Mouse (Mus musculus) thymus, adult 2 months (tissue): ENCODE results near the gene Slc29a4. TPM values are rescaled to one million over a fixed set of nuclear protein-coding genes. Genes with fewer than 3 reads are reported as not detected.

Experiments
- DNase-seq: peaks from one replicate; pipeline ENCODE4 v3.0.0; 2021
- H3K27ac ChIP-seq: fragments of 200-500 bp; 2 replicates; pipeline ENCODE4 v1.5.1; 2012; ENCODE audit warnings: low read length, control low read depth; ENCODE audit not compliant: control insufficient read depth, insufficient read depth
- H3K27me3 ChIP-seq: fragments of 200-500 bp; 2 replicates; pipeline ENCODE4 v1.6.1; 2012; ENCODE audit warnings: mild to moderate bottlenecking, low read length, moderate library complexity, mixed read lengths; ENCODE audit not compliant: control insufficient read depth, insufficient read depth
- H3K36me3 ChIP-seq: fragments of 200-500 bp; 2 replicates; pipeline ENCODE4 v1.6.1; 2012; ENCODE audit warnings: mild to moderate bottlenecking, low read length, moderate library complexity; ENCODE audit not compliant: control insufficient read depth, insufficient read depth
- H3K4me1 ChIP-seq: fragments of 200-500 bp; replicated peaks from 2 replicates; pipeline ENCODE4 v1.6.1; 2012; ENCODE audit warnings: low read length; ENCODE audit not compliant: control insufficient read depth, insufficient read depth
- H3K4me3 ChIP-seq: fragments of 200-500 bp; 2 replicates; pipeline ENCODE4 v1.5.1; 2012; ENCODE audit warnings: mild to moderate bottlenecking, low read length, control low read depth, moderate library complexity; ENCODE audit not compliant: control insufficient read depth, insufficient read depth
- CTCF ChIP-seq: fragments of 200-500 bp; IDR thresholded peaks from 2 replicates; pipeline ENCODE4 v1.5.1; 2012; ENCODE audit warnings: mild to moderate bottlenecking, control low read depth, low read length, moderate library complexity, borderline replicate concordance; ENCODE audit not compliant: control insufficient read depth, poor library complexity, insufficient read depth; ENCODE audit errors: extremely low read depth
- POLR2A ChIP-seq: fragments of 200-500 bp; IDR thresholded peaks from 2 replicates; pipeline ENCODE4 v1.6.1; 2012; ENCODE audit warnings: mild to moderate bottlenecking, low read length, control low read depth, moderate library complexity; ENCODE audit not compliant: control insufficient read depth, poor library complexity, insufficient read depth; ENCODE audit errors: extremely low read depth
- WGBS: fragments of 180-500 bp; shearing (Covaris S2); methylation state at CpG from one replicate; pipeline ENCODE4 v1.1.7; 2018; 5-methylcytosine and 5-hydroxymethylcytosine counted together
- polyA plus RNA-seq: library from polyadenylated mRNA; depleted of rRNA; stranded (reverse); fragments of >200 nt; gene quantifications from 2 replicates; pipeline ENCODE4 v1.2.3, GENCODE M21; 2012

Gene Slc29a4
- polyA plus RNA-seq, 1 experiment = 1.2 TPM

DNA sequence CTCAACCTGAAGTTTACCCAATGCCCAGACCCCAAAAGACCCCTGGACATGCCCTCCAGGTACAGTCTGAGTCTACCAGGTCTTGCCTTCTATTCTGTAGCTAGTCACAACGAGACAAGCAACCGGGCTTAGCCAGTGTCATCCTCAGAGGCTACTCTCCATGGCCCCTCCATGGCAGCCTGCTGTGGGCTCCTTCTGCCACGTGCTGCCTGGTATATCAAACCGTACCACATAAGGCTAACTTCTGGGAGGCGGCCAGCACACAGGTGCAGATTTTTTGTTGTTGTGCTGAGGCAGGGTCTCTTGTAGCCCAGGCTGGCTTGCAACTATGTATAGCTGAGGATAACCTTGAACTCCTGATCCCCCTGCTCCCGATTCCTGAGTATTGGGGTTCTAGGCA, 23.7 kb downstream of the Slc29a4 start:
- Histone ChIP-seq H3K27ac (no peak overlapping the region), H3K36me3 (no peaks in the 10 kb centered on the region), H3K27me3 (no peaks in the 10 kb centered on the region), H3K4me1 (no peaks in the 10 kb centered on the region), H3K4me3 (no peak overlapping the region)
- TF ChIP-seq POLR2A (no peak), CTCF (no peak)
- DNase-seq = no peak
- 80% methylated on average over 6 of the region's 6 CpGs for WGBS

GRCm38 (mm10) chr5:142718037-142718436, 25.7 kb downstream of the Slc29a4 start:
- Histone ChIP-seq H3K4me1 (no peaks in the 10 kb centered on the region), H3K27me3 (no peaks in the 10 kb centered on the region), H3K27ac (no peak overlapping the region), H3K36me3 (no peaks in the 10 kb centered on the region), H3K4me3 (no peak overlapping the region)
- TF ChIP-seq POLR2A = no peak
- TF ChIP-seq CTCF = peak; percentile 64; the same call in 1 of the 2 replicates
- 22% methylated on average over 4 of the region's 4 CpGs for WGBS
- DNase-seq = peak; percentile 78

DNA sequence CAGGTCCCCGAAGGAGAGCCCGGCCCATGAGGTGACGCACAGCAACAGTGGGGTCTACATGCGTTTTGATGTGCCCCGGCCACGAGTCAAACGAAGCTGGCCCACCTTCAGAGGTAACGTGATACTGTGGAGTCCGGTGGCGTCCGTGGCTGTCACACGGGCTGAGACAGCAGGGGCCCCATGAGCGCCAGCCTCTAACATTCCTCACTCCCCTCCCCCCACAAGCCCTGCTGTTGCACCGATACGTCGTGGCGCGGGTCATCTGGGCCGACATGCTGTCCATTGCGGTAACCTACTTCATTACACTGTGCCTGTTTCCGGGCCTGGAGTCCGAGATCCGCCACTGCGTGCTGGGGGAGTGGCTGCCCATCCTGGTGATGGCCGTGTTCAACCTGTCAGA, 26.2 kb downstream of the Slc29a4 start:
- H3K27me3 ChIP-seq = no peaks in the 10 kb centered on the region

DNA sequence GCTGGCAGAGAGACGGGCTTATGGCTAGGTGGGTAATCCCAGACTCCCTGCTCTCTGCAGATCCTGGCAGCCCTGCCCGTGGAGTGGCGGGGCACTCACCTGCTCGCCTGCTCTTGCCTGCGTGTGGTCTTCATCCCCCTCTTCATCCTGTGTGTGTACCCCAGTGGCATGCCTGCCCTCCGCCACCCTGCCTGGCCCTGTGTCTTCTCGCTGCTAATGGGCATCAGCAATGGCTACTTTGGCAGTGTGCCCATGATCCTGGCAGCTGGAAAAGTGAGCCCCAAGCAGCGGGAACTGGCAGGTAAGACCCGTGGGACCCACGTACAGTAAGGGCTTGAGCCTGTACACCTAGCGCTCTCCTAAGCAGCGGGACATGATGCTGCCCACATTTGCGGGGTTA, 27.6 kb downstream of the Slc29a4 start:
- no peaks in the 10 kb centered on the region for H3K36me3 ChIP-seq
- DNase-seq = no peak
- no peak overlapping the region for H3K4me3 ChIP-seq
- H3K27me3 ChIP-seq = no peaks in the 10 kb centered on the region
- no peak overlapping the region for H3K27ac ChIP-seq
- peaks cover 2% of the 10 kb centered on the region; the same call in 1 of the 2 replicates for H3K4me1 ChIP-seq
- no peak for TF ChIP-seq CTCF
- no peak for TF ChIP-seq POLR2A
- WGBS = 84% methylated on average over 13 of the region's 13 CpGs

More for the DNA sequence above, 26.2 kb downstream of the Slc29a4 start:
- WGBS = 73% methylated on average over 25 of the region's 25 CpGs
- no peak overlapping the region for H3K4me3 ChIP-seq
- no peaks in the 10 kb centered on the region for H3K36me3 ChIP-seq
- no peaks in the 10 kb centered on the region for H3K4me1 ChIP-seq
- no peak for DNase-seq
- H3K27ac ChIP-seq = no peak overlapping the region
- TF ChIP-seq CTCF = no peak
- no peak for TF ChIP-seq POLR2A

GRCm38 (mm10) chr5:142723520-142724133, 31.3 kb downstream of the Slc29a4 start:
- Histone ChIP-seq H3K27me3 (no peaks in the 10 kb centered on the region), H3K36me3 (no peaks in the 10 kb centered on the region), H3K27ac (no peak overlapping the region), H3K4me1 (peaks cover 2% of the 10 kb centered on the region; the same call in 1 of the 2 replicates), H3K4me3 (no peak overlapping the region)
- peak; percentile 74 for DNase-seq
- WGBS = 15% methylated on average over 7 of the region's 7 CpGs
- TF ChIP-seq POLR2A = no peak
- peak; percentile 73; the same call in 1 of the 2 replicates for TF ChIP-seq CTCF

DNA sequence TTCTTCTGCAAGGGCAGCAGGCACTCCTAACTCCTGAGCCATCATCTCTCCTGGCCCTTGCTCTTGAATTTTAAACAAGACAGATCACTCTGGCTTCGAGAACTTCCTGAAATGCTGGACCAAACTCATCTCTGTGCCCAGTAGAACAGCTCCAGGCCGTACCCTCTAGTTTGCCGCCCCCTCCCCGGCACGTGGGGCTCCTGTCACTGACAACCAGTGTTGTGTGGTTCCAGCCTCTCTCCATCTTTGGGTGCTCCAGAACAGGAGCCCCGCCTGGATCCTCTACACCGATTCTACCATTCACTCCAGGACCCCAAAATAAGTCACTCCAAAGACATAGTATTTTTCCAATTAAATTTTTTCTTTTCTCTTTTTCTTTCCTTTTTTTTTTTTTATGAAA, 32.0 kb downstream of the Slc29a4 start:
- no peak overlapping the region for H3K4me3 ChIP-seq
- TF ChIP-seq POLR2A (no peak), CTCF (no peak)
- H3K4me1 ChIP-seq = peaks cover 2% of the 10 kb centered on the region; the same call in 1 of the 2 replicates
- H3K27me3 ChIP-seq = no peaks in the 10 kb centered on the region
- 96% methylated on average over 7 of the region's 7 CpGs for WGBS
- DNase-seq = no peak
- no peak overlapping the region for H3K27ac ChIP-seq
- no peaks in the 10 kb centered on the region for H3K36me3 ChIP-seq

- Histone ChIP-seq H3K27ac (no peak overlapping the region), H3K36me3 (peaks cover under 1% of the 10 kb centered on the region; the same call in 1 of the 2 replicates), H3K4me1 (peaks cover 9% of the 10 kb centered on the region), H3K27me3 (no peaks in the 10 kb centered on the region), H3K4me3 (no peak overlapping the region)
- 96% methylated on average over 6 of the region's 6 CpGs for WGBS
- no peak for DNase-seq
- TF ChIP-seq POLR2A (no peak), CTCF (no peak)
These were observed 34.4 kb downstream of the Slc29a4 start for GRCm38 (mm10) chr5:142726748-142727147.
